Mouse (Mus musculus) brain, embryonic 14.5 days (tissue): ENCODE measurements around the gene Nrp1.

ENCODE experiments used
- CTCF ChIP-seq: fragments of 200-500 bp; IDR thresholded peaks from 2 replicates; pipeline ENCODE4 v1.5.1; 2012; ENCODE audit warnings: inconsistent platforms, mild to moderate bottlenecking, moderate library complexity, borderline replicate concordance; ENCODE audit not compliant: insufficient read depth, insufficient read length; ENCODE audit errors: extremely low read depth
- POLR2A ChIP-seq: fragments of 200-500 bp; IDR thresholded peaks from 2 replicates; pipeline ENCODE4 v1.6.1; 2012; ENCODE audit warnings: mild to moderate bottlenecking, inconsistent platforms, borderline replicate concordance; ENCODE audit not compliant: poor library complexity, insufficient read depth, insufficient read length, severe bottlenecking; ENCODE audit errors: extremely low read depth

- no peak for TF ChIP-seq POLR2A
- TF ChIP-seq CTCF, result no peak
These were observed 14.3 kb downstream of the Nrp1 start for GRCm38 (mm10) chr8:128372724-128373123.
